Mouse (Mus musculus) cerebellum, adult 18-20 months (tissue): ENCODE data around the gene Mybbp1a.

Source experiments
- DNase-seq, 2 experiments: peaks; one replicate each; pipeline ENCODE4 v3.0.0; 2021

The Mybbp1a gene

GRCm38 (mm10) chr11:72447475-72447874 lies 6.3 kb downstream of the Mybbp1a start:
- DNase-seq: no peak

- DNase-seq: no peak
Observed at GRCm38 (mm10) chr11:72452140-72452665, 11.0 kb downstream of the Mybbp1a start.

- no peak for DNase-seq
Observed at GRCm38 (mm10) chr11:72453105-72453953, 12.2 kb downstream of the Mybbp1a start.

- peak in 1 of 2 experiments; percentile 48 for DNase-seq
Observed at GRCm38 (mm10) chr11:72455694-72456093, 14.5 kb downstream of the Mybbp1a start.

- no peak for DNase-seq
Observed at GRCm38 (mm10) chr11:72457995-72458496, 16.9 kb downstream of the Mybbp1a start.

- DNase-seq: no peak
Observed at GRCm38 (mm10) chr11:72458502-72458901, 17.3 kb downstream of the Mybbp1a start.

- DNase-seq: no peak
Observed at GRCm38 (mm10) chr11:72461500-72461981, 20.4 kb downstream of the Mybbp1a start.

DNA sequence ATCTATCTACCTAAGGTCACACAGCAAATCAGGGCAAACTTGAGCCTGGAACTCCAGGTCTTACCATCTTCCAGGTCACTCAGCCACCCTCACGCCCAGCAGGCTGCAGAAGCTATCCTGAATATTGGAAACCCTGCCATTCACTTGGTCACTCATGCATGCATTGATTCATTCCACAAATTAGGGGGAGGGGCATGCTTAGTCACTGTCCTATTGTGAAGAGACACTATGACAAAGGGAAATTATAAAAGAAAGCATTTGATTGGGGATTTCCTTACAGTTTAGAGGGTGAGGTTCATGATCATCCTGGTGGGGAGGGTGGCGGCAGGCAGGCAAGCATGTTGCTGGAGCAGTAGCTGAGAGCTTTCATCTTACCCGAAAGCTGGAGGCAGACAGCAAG lies 23.7 kb downstream of the Mybbp1a start:
- no peak for DNase-seq

DNA sequence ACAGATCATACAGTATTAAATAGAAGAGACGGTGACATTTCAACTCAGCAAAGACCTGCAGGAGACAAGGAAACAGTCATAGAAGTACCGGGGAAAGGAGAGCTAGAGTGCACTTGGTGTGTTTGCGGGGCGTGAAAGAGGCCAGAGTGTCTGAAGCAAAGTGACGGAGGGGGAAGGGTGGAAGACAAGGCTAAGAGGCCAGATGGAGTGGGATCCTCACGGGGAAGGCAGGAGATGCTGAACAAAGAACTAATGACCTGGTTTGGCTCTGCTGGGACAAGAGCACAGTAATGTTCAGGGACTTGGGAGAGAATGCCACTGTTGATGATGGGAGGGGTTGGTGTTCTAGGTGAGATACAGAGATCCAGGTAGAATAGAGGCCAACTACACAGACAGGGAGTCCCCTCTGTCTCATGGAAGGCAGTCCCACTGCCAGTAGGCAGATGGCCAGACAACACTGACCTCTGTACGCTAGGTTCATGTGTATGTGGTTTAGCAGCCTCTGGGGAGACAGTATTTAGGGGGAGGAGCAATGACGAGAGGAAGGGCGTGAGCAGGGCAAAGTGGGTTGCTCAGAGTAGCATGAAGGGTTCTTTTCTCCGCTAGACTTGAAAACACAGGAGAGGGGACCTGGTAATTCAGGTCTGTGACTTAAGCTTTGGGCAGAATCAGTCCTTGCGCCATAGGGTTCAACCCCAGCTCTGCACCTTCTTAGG lies 25.0 kb downstream of the Mybbp1a start:
- no peak for DNase-seq

GRCm38 (mm10) chr11:72466694-72467507 lies 25.7 kb downstream of the Mybbp1a start:
- DNase-seq: no peak

DNA sequence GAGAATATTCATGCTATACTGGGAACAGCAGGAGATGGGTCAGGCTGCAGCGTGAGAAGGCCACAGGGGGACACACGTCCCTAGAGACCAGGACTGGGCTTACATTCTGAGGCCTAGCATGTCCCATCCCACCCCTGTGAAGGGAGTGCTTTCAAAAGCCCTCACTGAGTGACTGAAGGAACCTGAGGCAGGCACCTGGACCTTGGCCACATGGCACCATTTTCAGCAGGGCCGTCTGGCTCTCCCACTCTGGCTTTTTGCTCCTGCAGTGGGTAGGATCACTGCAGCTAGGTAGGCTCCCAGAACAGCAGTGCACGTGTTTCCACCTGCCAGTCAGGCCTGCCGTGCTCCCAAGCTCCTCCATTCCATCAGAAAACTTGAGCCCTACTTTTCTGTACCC lies 27.4 kb downstream of the Mybbp1a start:
- no peak for DNase-seq

- DNase-seq: no peak
Observed at GRCm38 (mm10) chr11:72469217-72469616, 28.1 kb downstream of the Mybbp1a start.

- no peak for DNase-seq
Observed at GRCm38 (mm10) chr11:72470004-72470403, 28.8 kb downstream of the Mybbp1a start.

DNA sequence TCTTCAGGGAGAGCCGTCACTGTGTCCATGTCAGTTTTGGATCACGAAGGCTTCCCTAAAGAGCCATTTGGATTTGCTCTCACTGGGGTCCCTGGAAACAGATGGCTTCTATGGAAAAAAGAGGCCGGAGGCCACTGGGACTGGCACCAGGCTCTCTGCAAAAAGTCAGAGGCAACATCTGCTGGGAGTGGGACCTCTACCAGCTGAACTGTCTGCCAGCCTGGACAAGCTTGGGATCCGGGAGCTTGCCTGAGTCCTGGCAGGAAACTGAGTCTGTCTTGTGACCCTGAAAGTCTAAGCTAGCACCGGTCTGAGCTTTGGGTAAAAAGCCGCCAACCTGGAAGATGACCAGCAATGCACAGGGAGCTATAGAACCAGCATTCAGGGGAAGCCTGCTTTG lies 30.2 kb downstream of the Mybbp1a start:
- DNase-seq: no peak

- no peak for DNase-seq
Observed at GRCm38 (mm10) chr11:72473540-72473939, 32.4 kb downstream of the Mybbp1a start.

- DNase-seq: no peak
Observed at GRCm38 (mm10) chr11:72474926-72475325, 33.8 kb downstream of the Mybbp1a start.

DNA sequence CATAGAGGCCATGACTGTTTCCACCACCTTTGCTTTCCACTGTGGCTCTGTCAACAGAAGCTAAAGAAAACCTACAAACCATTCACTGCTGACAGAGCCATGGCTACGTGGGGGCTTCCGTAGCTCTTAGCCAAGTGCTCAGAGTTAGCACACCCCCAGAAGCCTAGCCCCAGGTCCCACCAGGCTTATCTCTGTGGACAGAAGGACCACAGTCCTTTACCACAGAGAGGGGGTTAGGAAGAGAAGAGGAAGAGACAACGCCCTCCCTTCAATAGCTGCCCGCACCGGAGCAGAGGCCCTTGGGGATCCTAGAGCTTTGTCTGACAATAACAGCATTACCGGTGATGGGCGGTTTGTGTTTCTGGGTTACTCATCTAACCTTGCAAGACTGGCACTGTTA lies 34.3 kb downstream of the Mybbp1a start:
- DNase-seq: no peak

DNA sequence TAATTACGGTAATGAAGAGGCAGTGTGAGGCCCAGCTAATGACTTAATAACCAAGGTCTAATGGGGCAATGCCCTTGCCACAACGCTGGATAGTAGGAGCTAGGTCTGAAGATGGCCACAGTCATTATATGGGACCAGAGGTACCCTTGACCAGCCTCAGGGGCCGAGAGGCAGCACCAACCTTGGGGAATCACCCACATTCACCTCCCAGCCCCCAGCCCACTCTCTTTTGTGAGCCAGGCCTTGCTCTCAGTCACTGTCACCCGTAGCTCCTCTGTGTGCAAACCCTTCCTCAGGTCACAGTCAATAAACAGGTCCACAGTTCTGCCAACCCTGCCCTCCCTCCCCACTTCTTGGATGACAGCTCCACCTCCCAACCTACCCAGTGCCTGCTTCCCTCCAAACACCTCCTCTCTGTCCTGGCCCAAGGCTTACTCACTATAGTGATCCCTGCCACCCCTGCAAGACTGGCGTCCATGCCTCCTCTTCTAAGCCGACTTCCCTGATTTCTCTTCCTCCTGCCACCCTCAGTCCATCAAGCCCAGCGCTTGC lies 35.0 kb downstream of the Mybbp1a start:
- DNase-seq: no peak

DNA sequence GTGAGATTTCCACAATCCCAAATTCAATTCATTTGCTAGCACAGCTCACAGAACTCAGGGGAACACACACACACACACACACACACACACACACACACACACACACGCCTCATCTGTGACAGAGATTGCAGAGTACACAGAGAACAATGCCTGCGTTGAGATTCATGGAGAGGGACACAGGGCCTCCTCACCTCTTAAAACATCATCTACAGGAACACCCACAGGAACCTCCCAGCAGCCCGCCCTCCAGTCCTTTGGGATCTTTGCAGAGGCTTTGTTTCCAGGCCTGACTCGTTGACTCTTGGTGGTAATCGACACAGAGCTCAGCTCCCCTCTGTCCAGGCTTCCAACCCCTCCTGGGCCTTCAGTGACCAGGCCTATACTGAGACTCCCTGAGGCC lies 36.0 kb downstream of the Mybbp1a start:
- no peak for DNase-seq

- DNase-seq: no peak
Observed at GRCm38 (mm10) chr11:72477653-72478052, 36.5 kb downstream of the Mybbp1a start.

- DNase-seq: no peak
Observed at GRCm38 (mm10) chr11:72478228-72478627, 37.1 kb downstream of the Mybbp1a start.

GRCm38 (mm10) chr11:72479499-72479898 lies 38.3 kb downstream of the Mybbp1a start:
- no peak for DNase-seq
